Mouse (Mus musculus): ENCODE measurements at regions not wholly inside any gene's neighbourhood (a gene's known extent, or its start where the extent isn't known, plus 50 kb on each side); places are given as distances from the start of the nearest gene placed in this dataset.
A peak's percentile ranks its signal among the peaks of the same experiment; 100 is the strongest.

- Histone ChIP-seq H3K4me1 (replicated peaks; ENCODE audit: control insufficient read depth, insufficient read depth, low read length) (no peaks in the 10 kb centered on the region), H3K36me3 (ENCODE audit: control insufficient read depth, insufficient read depth, low read length) (no peaks in the 10 kb centered on the region), H3K27me3 (ENCODE audit: control insufficient read depth, insufficient read depth, low read length) (no peaks in the 10 kb centered on the region), H3K27ac (ENCODE audit: control insufficient read depth, insufficient read depth, low read length) (no peak overlapping the region), H3K4me3 (ENCODE audit: control insufficient read depth, insufficient read depth, low read length) (no peak overlapping the region)
- DNase-seq: peak; percentile 2
- 48% methylated on average over 5 of the region's 5 CpGs for WGBS
- TF ChIP-seq CTCF (IDR thresholded peaks at IDR 0.05; ENCODE audit: borderline replicate concordance, control insufficient read depth, extremely low read depth, insufficient read depth, low read length, poor library complexity): no peak
Measured at GRCm38 (mm10) chr9:78769168-78769567, 153.8 kb downstream of the Cd109 start.

- Histone ChIP-seq H3K36me3 (ENCODE audit: control insufficient read depth, insufficient read depth, low read length) (no peaks in the 10 kb centered on the region), H3K4me1 (replicated peaks; ENCODE audit: control insufficient read depth, insufficient read depth, low read length) (no peaks in the 10 kb centered on the region), H3K27ac (ENCODE audit: control insufficient read depth, insufficient read depth, low read length) (no peak overlapping the region), H3K4me3 (ENCODE audit: control insufficient read depth, insufficient read depth, low read length) (no peak overlapping the region), H3K27me3 (ENCODE audit: control insufficient read depth, insufficient read depth, low read length) (no peaks in the 10 kb centered on the region)
- 26% methylated on average over 3 of the region's 3 CpGs for WGBS
- no peak for DNase-seq
- TF ChIP-seq POLR2A (IDR thresholded peaks at IDR 0.05; ENCODE audit: control insufficient read depth, extremely low read depth, insufficient read depth, low read length, poor library complexity): no peak
- no peak for TF ChIP-seq CTCF (IDR thresholded peaks at IDR 0.05; ENCODE audit: borderline replicate concordance, control insufficient read depth, extremely low read depth, insufficient read depth, low read length, poor library complexity)
Measured at GRCm38 (mm10) chr9:78773936-78774335, 158.6 kb downstream of the Cd109 start.

GRCm38 (mm10) chr9:78775462-78775861 is 160.1 kb downstream of the Cd109 start:
- peak; percentile 9 for DNase-seq
- 21% methylated on average over 5 of the region's 5 CpGs for WGBS
- TF ChIP-seq POLR2A (IDR thresholded peaks at IDR 0.05; ENCODE audit: control insufficient read depth, extremely low read depth, insufficient read depth, low read length, poor library complexity): no peak
- TF ChIP-seq CTCF (IDR thresholded peaks at IDR 0.05; ENCODE audit: borderline replicate concordance, control insufficient read depth, extremely low read depth, insufficient read depth, low read length, poor library complexity): no peak

GRCm38 (mm10) chr9:78780595-78780994 is 165.2 kb downstream of the Cd109 start:
- TF ChIP-seq CTCF (IDR thresholded peaks at IDR 0.05; ENCODE audit: borderline replicate concordance, control insufficient read depth, extremely low read depth, insufficient read depth, low read length, poor library complexity) (no peak), POLR2A (IDR thresholded peaks at IDR 0.05; ENCODE audit: control insufficient read depth, extremely low read depth, insufficient read depth, low read length, poor library complexity) (no peak)
- no peak for DNase-seq
- Histone ChIP-seq H3K27ac (ENCODE audit: control insufficient read depth, insufficient read depth, low read length) (no peak overlapping the region), H3K4me3 (ENCODE audit: control insufficient read depth, insufficient read depth, low read length) (no peak overlapping the region), H3K36me3 (ENCODE audit: control insufficient read depth, insufficient read depth, low read length) (no peaks in the 10 kb centered on the region), H3K27me3 (ENCODE audit: control insufficient read depth, insufficient read depth, low read length) (no peaks in the 10 kb centered on the region), H3K4me1 (replicated peaks; ENCODE audit: control insufficient read depth, insufficient read depth, low read length) (no peaks in the 10 kb centered on the region)
- WGBS: 96% methylated on average over 4 of the region's 4 CpGs

More at GRCm38 (mm10) chr9:78775462-78775861, 160.1 kb downstream of the Cd109 start:
- Histone ChIP-seq H3K27ac (ENCODE audit: control insufficient read depth, insufficient read depth, low read length) (no peak overlapping the region), H3K27me3 (ENCODE audit: control insufficient read depth, insufficient read depth, low read length) (no peaks in the 10 kb centered on the region), H3K4me3 (ENCODE audit: control insufficient read depth, insufficient read depth, low read length) (no peak overlapping the region), H3K36me3 (ENCODE audit: control insufficient read depth, insufficient read depth, low read length) (no peaks in the 10 kb centered on the region), H3K4me1 (replicated peaks; ENCODE audit: control insufficient read depth, insufficient read depth, low read length) (no peaks in the 10 kb centered on the region)

- no peak overlapping the region for H3K27ac ChIP-seq (ENCODE audit: control insufficient read depth, insufficient read depth, low read length)
- no peak for DNase-seq
- WGBS: 89% methylated on average over 4 of the region's 4 CpGs
- H3K4me3 ChIP-seq (ENCODE audit: control insufficient read depth, insufficient read depth, low read length): no peak overlapping the region
- TF ChIP-seq POLR2A (IDR thresholded peaks at IDR 0.05; ENCODE audit: control insufficient read depth, extremely low read depth, insufficient read depth, low read length, poor library complexity) (no peak), CTCF (IDR thresholded peaks at IDR 0.05; ENCODE audit: borderline replicate concordance, control insufficient read depth, extremely low read depth, insufficient read depth, low read length, poor library complexity) (no peak)
- H3K4me1 ChIP-seq (replicated peaks; ENCODE audit: control insufficient read depth, insufficient read depth, low read length): no peaks in the 10 kb centered on the region
- H3K27me3 ChIP-seq (ENCODE audit: control insufficient read depth, insufficient read depth, low read length): no peaks in the 10 kb centered on the region
- H3K36me3 ChIP-seq (ENCODE audit: control insufficient read depth, insufficient read depth, low read length): no peaks in the 10 kb centered on the region
Measured at GRCm38 (mm10) chr9:78782297-78782696, 167.0 kb downstream of the Cd109 start.

GRCm38 (mm10) chr9:78782860-78783259 is 167.5 kb downstream of the Cd109 start:
- no peak for TF ChIP-seq CTCF (IDR thresholded peaks at IDR 0.05; ENCODE audit: borderline replicate concordance, control insufficient read depth, extremely low read depth, insufficient read depth, low read length, poor library complexity)
- no peak for TF ChIP-seq POLR2A (IDR thresholded peaks at IDR 0.05; ENCODE audit: control insufficient read depth, extremely low read depth, insufficient read depth, low read length, poor library complexity)
- no peak overlapping the region for H3K27ac ChIP-seq (ENCODE audit: control insufficient read depth, insufficient read depth, low read length)
- no peaks in the 10 kb centered on the region for H3K27me3 ChIP-seq (ENCODE audit: control insufficient read depth, insufficient read depth, low read length)
- H3K36me3 ChIP-seq (ENCODE audit: control insufficient read depth, insufficient read depth, low read length): no peaks in the 10 kb centered on the region
- no peak overlapping the region for H3K4me3 ChIP-seq (ENCODE audit: control insufficient read depth, insufficient read depth, low read length)
- no peak for DNase-seq
- 78% methylated on average over 8 of the region's 8 CpGs for WGBS
- H3K4me1 ChIP-seq (replicated peaks; ENCODE audit: control insufficient read depth, insufficient read depth, low read length): no peaks in the 10 kb centered on the region

GRCm38 (mm10) chr9:78787866-78788265 is 172.5 kb downstream of the Cd109 start:
- no peak for DNase-seq
- no peaks in the 10 kb centered on the region for H3K4me1 ChIP-seq (replicated peaks; ENCODE audit: control insufficient read depth, insufficient read depth, low read length)
- no peak for TF ChIP-seq POLR2A (IDR thresholded peaks at IDR 0.05; ENCODE audit: control insufficient read depth, extremely low read depth, insufficient read depth, low read length, poor library complexity)
- TF ChIP-seq CTCF (IDR thresholded peaks at IDR 0.05; ENCODE audit: borderline replicate concordance, control insufficient read depth, extremely low read depth, insufficient read depth, low read length, poor library complexity): no peak
- H3K27me3 ChIP-seq (ENCODE audit: control insufficient read depth, insufficient read depth, low read length): no peaks in the 10 kb centered on the region
- H3K36me3 ChIP-seq (ENCODE audit: control insufficient read depth, insufficient read depth, low read length): no peaks in the 10 kb centered on the region
- WGBS: 11% methylated on average over 1 of the region's 1 CpGs
- no peak overlapping the region for H3K27ac ChIP-seq (ENCODE audit: control insufficient read depth, insufficient read depth, low read length)
- no peak overlapping the region for H3K4me3 ChIP-seq (ENCODE audit: control insufficient read depth, insufficient read depth, low read length)
